Mouse (Mus musculus) lung, postnatal 36 days (tissue): Measurements from ENCODE around the gene Gm49510.

Experiments used
- DNase-seq: peaks from one replicate; pipeline ENCODE4 v3.0.0; 2022; ENCODE audit warnings: mixed read lengths

The Gm49510 gene

DNA sequence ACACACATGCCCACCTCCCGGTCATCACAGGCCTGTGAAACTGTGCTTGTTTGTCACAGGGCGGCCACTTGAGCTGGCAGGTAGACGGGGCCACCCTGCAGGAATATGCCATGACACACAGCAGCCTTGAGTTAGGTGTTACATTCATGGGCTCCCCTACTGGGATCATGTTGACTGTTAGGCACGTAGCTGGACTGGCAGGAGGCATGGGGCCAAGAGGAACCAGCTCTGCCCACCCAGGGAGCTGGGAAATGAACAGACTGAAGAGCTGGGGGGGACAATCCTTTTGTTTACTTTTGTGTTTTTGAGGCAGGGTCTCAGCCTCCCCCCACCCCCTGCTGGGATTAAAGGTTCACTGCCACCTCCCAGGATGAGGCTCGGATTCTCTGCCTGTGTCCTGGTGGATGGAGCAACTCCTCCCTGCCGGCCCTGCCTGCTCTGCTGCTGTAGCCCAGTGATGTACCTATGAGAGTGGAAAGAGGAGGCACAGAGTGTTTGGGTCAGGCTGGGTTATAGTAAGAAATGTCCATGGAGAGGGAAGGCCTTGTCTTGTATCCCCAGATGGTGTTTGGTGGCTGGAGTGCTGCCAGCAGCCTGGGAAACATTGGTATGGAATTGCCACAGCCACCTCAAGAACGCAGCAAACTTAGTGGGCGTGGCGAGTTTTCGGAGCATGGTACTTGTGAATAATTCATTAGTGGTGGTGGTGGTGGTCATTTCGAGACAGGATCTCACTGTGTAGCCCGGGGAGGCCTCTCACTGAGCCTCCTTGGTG lies 16.8 kb downstream of the Gm49510 start:
- no peak for DNase-seq

DNA sequence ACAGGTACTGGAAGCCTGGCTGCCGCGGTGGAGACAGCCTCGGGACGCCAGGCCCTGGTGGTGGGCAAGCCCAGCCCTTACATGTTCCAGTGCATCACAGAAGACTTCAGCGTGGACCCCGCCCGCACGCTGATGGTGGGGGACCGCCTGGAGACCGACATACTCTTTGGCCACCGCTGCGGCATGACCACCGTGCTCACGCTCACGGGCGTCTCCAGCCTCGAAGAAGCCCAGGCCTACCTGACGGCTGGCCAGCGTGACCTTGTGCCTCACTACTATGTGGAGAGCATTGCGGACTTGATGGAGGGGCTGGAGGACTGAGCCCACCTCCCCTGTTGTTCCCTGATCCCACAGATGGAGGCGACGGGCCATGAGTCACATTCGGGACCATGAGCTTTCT lies 18.7 kb downstream of the Gm49510 start:
- DNase-seq, result no peak

DNA sequence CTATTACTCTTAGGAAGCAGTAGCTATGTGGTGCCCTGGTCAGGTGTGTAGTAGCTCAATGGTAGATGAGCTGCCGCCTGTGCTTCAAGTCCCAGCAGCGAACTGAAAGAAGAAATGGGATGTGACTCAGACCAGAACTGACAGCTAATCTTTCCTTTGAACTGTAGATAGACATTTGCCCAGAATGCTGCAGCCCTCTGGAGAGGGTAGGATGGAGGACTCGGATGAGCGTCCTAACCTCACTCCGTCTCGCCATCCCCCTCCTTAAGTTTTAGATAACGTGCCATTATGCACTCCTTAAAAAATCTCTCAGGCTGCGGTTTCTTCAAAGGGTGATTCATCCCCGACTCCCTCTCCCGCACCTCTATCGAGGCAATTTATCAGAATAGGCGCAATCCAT lies 20.4 kb downstream of the Gm49510 start:
- no peak for DNase-seq

DNA sequence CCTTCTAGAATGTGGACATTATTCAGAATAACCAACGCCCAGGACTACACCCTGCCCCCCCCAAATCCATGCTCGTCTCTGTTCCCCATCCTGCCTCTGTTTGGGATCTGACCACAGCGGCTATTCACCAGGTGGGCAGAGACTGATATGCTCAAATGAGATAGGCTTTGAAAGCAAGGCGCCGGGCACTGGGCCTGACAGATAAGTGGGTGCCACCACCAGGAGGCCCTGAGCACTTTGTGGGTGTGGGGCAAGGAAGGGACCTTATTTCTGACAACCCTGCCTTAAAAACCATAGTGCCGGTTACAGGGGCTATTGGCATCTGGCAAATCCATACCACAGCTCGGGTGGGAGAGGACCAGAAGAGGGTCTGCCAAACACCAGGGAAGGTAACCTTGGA lies 23.2 kb downstream of the Gm49510 start:
- DNase-seq, result no peak

DNA sequence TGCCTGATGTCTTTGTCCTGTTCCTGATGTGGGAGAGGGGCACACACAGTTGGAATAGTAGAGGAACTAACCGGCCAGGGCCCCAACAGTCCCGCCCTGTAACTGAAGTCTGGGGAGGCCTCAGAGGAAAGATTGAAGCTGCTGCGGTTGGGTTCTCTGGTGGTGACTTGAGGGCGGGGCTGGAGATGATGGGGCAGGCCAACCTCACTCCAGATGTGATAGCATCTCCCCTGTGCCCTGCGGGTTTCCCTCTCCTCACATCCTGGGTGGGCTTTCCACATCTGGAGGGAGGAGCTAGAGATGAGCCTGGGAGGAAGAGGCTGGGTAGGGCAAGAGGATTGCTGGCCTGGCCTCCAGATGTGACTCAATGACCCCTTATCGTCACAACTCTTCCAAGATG lies 24.1 kb downstream of the Gm49510 start:
- DNase-seq, result peak; percentile 27

DNA sequence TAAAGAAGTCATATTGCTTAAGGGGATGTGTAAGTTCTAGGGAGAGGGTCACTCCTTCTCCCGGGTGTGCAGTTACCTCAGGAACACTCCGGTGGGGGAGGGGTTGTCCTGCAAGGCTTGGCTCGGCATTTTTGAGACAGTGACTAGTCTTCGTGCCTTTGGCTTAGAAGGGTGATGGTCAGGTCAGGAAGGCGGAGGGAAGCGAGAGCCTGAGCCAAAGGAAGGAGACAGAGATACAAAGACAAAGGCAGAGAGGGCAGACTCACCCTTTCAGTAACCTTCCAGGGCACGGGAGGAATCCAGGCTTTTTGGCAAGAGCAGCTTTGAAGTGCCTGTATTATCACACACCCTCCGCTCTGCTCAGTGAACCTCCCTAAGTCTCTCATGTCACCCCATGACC lies 25.7 kb downstream of the Gm49510 start:
- DNase-seq, result no peak

DNA sequence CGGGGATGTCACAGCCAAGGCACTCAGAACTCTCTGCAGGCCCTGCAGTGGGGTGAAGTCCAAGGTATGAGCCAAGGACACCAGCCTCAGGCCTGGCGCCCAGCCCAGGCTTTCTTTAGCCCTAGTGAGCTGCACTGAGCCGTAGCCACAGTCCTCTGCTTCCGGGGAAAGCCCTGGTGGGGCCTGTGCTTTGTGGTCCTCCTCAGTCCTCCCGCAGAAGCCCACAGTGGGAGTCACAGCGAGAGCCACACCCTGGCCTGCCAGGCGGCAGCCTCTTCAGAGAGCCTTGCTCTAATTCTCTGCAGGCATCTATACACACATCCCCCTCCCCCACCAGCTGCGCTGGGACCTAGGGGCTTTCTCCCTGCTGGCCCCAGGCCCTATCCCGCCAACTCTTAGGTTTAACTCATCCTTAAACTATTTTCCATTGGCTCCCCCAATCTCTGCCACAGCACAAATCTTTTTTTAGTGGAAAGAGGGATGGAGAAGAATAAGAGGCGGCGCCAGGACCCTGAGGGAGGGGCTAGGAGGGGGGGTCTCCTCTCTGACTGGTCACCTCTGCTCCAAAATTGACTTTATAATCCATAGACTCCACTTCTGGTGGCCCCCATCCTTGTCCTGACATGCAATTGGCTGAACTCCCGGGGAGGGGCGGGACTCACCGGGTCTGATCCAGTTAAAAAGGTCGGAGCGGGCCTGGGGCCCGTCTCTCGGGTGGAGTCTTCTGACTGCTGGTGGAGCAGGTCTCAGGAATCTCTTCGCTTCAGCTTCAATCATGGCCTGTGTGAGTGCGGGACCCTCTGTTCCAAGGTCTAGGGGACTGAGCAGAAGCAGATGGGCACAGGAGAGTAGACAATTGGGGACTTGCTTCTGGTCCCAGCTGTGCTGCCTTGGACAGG lies 26.8 kb downstream of the Gm49510 start, which contains the start of gene Lgals1:
Lgals1 (plus strand) TSS at position 705 of the 899 bp plus-strand sequence.
- peak; percentile 90 for DNase-seq

DNA sequence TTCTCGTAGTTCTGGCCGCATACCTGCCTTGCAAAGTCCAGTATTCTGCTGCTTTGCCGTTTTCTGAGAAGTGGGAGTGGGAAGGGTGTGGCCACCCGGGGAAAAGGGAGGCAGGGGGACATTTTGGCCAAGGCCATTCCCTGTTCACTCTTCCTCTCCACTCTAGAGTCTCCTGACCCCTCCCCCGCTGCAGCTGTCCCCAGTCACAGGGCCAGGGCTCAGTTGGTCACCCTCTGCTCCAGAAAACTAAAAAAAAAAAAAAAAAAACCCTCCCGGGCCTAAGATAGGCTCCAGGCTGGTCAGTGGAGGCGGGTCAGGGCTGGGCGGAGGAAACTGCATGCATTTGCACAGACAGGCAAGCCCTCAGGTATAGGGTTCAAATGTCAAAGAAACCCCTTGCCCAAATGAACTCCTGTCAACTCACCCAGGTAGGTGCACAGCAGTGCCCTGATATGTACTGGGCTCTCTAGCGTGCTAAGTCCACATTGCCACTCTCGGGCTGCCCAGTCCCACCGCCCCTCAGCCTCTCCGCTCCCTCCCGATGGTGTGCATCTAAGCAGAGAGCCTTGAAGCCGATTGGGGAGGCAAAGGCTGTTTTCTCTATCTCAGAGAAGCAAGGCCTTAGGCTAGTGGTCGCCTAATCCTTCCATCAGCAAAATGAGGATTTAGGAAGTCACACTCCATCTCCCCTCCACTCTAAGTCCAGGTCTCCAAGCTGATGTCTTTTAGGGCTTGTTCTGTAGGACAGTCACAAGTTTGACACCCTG lies 27.7 kb downstream of the Gm49510 start:
- DNase-seq, result peak; percentile 40

DNA sequence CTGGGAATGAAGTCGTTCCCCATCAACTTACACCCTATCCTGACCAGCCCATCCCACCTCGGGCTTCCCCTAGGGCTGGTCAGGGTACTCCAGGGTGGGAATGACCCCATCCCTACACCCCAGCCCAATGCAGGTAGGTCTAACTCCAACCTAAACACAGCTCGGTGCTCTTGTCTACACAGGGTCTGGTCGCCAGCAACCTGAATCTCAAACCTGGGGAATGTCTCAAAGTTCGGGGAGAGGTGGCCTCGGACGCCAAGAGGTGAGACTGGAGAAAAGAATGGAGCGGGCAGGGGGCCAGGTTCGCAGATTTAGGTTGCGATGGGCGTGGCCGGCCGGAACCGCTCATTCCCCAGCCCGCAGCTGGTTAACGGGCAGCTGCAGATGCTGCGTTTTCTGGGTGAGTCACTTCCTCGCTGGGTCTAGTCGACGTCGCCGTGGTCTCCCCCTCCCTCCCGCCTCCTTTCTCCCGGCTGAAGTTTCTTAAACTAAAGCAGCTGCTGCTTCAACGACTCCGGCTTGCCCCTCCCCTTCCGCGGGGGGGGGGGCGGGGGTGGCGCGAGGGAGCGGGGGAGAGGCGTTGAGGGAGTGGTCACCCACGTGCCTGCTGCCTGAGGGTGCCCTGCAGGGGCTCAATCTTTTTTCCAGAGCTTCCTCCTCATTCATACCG lies 28.5 kb downstream of the Gm49510 start:
- peak; percentile 89 for DNase-seq

DNA sequence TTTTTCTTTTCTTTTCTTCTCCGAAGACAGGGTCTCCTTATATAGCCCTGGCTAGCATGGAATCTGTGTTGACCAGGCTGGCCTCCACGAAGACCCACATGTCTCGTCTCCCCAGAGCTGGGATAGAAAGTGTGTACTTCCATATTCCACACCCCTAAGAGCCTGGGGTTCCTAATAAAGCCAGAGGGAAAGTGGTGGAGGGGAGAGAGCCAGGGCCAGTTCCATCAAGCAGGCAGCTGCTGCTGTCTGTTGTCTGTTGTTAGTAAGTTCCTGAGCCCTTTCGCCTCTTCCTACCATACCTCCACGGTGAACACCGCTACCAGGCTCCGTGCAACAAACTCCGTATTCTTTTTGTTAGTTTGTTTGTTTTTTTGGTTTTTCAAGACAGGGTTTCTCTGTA lies 29.1 kb downstream of the Gm49510 start:
- no peak for DNase-seq

DNA sequence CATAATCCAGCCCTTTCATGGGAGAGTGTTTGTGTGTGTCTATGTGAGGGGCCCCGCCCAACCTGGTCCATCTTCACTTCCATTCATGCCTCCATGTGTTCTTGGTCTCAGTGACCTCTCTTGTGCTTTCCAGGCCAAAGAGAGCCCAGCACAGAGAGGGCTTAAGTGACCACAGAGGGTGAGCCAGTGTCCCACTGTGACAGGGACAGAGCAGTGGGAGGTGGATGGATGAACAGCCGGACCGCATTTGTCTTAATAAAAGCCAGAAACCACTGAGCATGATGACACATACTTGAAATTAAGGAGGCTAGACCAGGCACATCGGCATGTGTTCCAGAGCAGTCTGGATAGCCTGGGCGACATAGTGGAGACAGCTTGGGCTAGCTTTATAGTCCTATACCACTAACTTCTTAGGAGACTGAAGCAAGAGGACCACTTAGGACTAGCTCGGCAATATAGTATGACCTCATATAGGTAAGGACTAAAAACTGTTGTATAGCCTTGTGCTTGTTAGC lies 30.8 kb downstream of the Gm49510 start:
- no peak for DNase-seq

DNA sequence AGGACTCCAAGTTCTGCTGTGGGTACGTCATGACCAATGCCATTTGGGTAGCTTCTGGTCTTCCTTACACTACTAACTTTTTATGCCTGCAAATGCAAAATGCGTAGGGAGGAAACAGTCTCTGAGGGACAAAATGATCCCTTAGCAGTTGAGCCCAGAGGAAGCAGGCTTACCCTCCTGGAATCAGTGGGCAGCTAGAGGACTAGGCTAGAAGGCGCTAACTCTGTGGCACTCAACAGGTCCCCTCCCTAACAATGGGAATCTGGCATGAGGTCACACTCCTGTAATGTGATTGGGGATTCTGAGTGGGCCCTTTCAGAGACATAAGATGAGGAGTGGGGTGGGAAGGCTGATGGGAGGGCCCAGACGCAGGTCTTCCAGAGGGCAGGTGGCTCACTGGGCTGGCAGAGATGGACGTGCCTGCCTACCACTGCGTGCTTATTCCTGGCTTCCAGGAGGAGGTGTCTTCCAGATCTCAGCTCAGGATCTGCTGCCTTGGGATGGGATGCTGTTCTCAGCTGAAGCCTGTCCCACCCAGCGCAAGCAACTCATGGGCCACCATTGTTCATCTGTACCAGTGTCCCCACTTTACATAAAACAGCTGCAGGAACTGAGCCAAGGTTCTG lies 31.4 kb downstream of the Gm49510 start:
- no peak for DNase-seq

DNA sequence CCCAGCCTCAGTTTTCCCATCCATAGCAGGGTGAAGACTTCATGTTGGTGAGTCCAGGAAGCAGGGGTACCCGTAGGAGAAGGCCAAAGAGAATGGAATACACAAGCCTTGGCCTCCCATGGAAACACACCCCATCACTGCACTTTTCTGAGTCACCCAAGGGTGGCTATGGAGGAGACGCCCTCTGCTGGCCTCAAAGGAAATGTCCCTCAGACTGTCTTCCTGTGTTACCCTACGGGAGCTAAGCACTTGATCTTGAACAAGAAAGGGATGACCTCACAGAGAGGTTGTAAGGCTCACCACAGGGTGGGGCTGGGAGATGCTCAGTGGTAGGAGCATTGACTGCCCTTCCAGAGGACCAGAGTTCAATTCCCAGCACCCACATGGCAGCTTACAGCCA lies 32.1 kb downstream of the Gm49510 start:
- peak; percentile 73 for DNase-seq

DNA sequence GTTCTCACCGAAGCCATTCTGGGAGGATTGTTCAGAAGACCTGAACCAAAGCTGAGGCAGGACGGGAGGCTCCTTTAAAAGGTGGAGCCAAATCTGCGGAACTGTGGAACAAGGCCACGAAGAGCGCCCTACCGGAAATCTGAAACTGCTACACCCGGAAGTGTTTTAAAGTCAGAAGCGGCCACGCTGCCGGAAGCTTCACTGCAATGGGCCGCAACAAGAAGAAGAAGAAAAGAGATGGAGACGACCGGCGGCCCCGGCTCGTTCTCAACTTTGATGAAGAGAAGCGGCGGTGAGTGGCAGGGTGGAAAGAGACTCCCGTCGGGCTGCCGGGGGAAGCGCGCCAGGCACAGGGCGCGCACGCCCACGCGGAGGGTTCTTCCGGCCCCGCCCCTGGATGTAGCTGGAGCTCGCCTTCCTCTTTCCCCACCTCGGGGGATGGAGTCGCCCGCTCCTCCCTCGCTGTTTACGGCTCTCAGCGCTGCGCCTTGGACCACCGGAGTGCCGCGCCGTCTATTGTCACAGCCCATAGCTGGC lies 35.4 kb downstream of the Gm49510 start, which contains the start of gene Nol12:
Nol12 (plus strand) TSS at position 150 of the 537 bp plus-strand sequence.
- DNase-seq, result peak; percentile 94

DNA sequence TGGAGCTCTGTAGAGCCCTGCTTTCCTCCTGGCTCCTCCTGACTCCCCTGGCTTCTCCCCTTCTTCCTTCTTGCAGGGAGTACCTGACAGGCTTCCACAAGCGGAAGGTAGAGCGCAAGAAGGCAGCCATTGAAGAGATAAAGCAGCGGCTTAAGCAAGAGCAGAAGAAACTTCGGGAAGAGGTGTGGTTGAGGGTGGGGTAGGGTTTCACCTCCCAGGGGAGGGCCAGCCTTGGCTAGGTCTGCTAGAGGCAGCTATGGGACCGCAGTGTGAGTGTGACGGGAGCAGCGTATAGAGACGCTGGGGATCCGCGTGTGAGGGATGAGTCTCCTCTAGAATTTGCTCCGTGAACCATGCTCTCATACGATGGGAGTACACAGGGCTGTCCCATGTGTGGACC lies 36.9 kb downstream of the Gm49510 start:
- DNase-seq, result no peak

DNA sequence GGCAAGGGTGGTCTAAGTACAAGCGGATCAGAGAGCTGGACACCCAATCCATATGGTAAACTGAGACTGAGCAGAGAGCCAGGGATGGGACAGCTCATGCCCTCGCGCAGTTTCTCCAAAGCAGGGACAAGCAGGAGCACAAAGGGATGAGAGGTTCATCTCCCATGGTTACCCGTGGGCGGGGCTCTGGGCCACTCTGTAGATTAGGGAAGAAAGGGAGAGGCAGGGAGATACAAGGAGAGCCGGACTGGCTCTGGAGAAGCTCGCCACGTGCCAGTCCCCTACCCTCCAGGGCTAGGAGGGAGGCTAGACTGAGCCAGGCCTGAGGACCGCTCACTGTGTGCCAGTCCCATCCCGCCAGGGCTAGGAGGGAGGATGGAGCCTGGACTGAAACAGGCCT lies 37.8 kb downstream of the Gm49510 start:
- DNase-seq, result no peak

DNA sequence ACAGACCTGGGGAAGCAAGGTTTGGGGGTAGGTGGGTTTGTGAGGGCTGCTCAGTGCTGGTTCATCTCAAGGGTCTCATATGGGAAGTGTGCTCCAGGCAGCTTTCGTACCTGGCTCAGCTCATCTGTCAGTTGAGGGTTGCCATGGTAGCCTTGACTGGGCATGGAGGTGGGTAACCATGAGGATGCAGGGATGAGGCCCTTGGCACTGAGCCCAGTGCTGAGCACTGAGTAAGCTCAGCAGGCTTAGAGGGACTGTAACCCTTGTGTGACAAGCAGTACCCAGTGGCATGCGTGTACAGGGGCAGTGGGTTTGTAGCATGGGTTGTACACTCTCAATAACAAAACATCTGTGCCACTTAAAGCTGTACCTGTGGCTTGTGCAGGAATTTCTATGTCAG lies 38.5 kb downstream of the Gm49510 start:
- DNase-seq, result no peak

DNA sequence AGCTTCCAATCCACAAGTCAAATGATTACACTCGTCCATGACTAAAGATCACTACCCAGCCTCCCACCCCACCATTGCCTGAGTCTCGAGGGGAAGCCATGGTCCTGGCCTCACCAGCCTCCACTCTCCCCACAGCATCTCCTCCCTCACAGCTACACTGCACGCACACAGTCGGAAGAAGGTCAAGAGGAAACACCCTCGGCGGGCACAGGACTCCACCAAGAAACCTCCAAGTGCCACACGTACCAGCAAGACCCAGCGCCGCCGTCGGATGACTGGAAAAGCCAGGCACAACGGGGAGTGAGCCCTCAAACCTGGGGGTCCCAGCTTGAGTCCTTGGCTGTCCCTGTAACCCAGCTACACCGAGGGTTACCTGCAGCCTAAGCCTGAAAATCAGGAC lies 40.9 kb downstream of the Gm49510 start:
- DNase-seq, result no peak

DNA sequence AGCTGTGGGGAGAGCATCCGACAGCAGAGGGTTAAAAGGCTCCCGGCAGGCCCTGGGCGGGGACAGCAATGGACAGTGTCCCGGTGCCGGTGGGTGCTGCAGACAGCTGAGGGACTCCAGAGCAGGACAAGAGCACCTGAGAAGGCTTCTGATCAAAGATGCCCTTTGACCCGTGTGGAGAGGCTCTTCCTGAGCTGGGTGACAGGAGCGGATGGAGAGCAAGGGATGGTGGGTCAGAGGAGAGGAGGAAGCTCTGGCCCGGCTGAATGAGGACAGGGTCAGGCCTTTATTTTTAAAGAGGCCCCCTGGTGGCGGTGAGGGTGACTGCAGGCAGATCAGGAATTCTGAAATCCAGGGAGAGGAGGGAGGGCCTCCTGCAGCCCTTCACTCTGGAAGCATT lies 43.2 kb downstream of the Gm49510 start:
- DNase-seq, result peak; percentile 90

DNA sequence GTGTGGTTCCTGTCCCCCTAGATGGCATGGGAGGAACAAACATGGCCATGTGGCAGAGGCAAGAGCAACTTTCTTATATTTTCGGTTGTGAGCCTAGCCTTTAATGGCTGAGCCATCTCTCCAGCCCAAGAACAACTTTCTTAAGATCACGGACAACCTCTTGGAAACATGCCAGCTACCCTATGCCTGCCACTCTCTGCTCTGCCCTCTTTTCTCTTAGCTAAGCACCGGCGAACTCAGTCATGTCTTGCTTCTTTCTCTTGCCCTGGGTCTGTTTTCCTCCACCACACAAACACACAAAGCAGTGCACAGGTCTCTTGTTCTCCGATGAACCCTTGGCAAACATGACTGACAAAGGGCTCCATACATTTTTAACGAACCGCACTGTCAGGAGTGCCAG lies 46.8 kb downstream of the Gm49510 start:
- DNase-seq, result no peak

DNA sequence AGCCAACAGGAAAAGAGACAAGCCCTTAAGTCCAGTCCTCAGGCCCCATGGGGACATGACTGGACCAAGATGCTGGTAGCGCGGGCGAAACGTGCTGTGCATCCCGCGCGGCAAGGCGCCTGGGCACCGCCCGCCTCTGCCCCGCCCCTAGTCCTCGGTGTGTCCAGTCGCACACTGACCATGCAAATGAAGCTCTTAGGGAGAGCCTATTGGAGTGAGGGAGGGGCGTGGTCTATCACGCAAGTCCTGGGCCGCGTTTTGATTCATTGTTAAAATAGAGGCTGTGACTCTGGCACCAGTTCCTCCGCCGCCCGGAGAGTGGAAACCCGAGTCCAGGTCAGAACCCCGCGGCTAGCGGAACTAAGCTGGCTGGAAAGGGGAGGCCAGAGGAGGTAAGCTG lies 48.2 kb downstream of the Gm49510 start, which contains the start of gene Triobp:
Triobp (plus strand) TSS at position 68 of the 400 bp plus-strand sequence.
- DNase-seq, result peak; percentile 94
